Mouse (Mus musculus) G1E (cell line): ENCODE results near the gene Zfp874b.

Source experiments
- CTCF ChIP-seq: IDR thresholded peaks from 2 replicates; pipeline ENCODE4 v1.5.1; 2012; ENCODE audit warnings: low read depth, low read length, inconsistent platforms, mixed read lengths
- GATA1 ChIP-seq: IDR thresholded peaks from 2 replicates; pipeline ENCODE4 v1.6.1; 2012; ENCODE audit warnings: borderline replicate concordance, low read length, inconsistent platforms, mixed read lengths
- TAL1 ChIP-seq: conservative IDR thresholded peaks from 2 replicates; pipeline ENCODE4 v1.6.1; 2012; ENCODE audit warnings: low read depth, low read length, inconsistent platforms, mixed read lengths

DNA sequence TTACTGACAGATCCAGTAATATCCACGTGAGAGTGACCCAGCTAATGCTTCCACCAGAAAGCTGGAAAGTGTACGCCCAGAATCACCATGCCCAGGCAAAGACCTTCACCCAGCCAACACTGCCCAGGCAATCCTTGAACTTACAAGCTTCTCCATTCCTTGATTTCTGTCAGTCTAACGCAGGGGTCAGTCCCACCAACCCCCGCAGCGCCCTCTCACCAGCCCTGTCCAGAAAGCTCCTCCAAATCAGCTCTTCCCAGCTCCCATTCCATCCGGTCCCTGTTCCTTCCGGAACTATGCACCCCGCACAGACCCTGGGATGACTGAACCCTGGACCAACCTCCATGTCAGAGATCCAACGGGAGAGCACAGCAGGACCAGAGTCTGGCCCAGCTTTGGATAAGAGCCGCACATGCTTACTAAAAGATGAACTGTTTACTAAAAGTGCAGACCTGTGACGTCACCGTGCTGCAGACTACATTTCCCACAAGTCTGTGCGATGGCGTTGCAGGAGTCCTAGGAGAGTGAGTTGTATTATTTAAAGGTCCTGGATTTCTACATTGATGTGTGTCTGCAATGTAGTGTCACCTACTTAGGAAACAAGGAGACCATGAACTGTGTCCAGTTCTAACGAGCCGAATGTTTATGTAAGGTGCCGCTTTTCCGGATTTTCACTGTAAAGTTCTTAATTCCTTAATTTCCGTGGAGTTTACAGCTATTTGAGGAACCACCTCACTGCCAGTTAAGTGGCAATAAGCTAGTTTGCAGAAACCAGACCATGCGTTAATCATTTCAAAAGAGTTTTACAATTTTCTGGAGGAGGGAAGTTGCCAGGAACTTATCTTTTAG lies 32.7 kb downstream of the Zfp874b start, which contains the start of gene Zfp874a:
- TF ChIP-seq CTCF: no peak
- no peak for TF ChIP-seq TAL1
- TF ChIP-seq GATA1: no peak
